Mouse (Mus musculus) heart, postnatal 36 days (tissue): ENCODE data around the gene Kif22. TPM values are rescaled to one million over a fixed set of nuclear protein-coding genes. Genes with fewer than 3 reads are reported as not detected.
"Not testable (repeated sequence)": the region's sequence is repeated elsewhere in the genome, so short reads cannot be mapped to it uniquely, and the experiment has no call there.

Experiments
- DNase-seq, 2 experiments: peaks; one replicate each; pipeline ENCODE4 v3.0.0; 2021 to 2022
- intact Hi-C: fragments of 180-260 bp; cut with DNase I; formaldehyde crosslinking; loops from one replicate; pipeline ENCODE4 v1.15.1; 2025
- total RNA-seq, 2 experiments: library from RNA; stranded (reverse); gene quantifications; 2 replicates each; pipeline ENCODE4 v1.2.3; 2021

Gene Kif22
- total RNA-seq = 1 to 10 TPM; 1.0 to 2.6 TPM

- DNase-seq = peak; percentile 93 to 95
- intact Hi-C loops = loop anchor here (5.0 kb wide), 1 partner anchor 155 kb away; the partner anchor contains the start of gene Cd2bp2
These were observed at the start of gene Kif22 for GRCm38 (mm10) chr7:127041851-127042672. TSS of gene Kif22 (minus strand) at chr7:127042471.

GRCm38 (mm10) chr7:127091114-127091896 is 49.0 kb upstream of the Kif22 start, which contains the start of gene AI467606:
TSS of gene AI467606 (plus strand) at chr7:127091359.
- peak; percentile 61 to 66 for DNase-seq
- intact Hi-C loops = no loop called here

- no peak for DNase-seq
- intact Hi-C loops = no loop called here
These were observed 48.2 kb upstream of the Kif22 start for GRCm38 (mm10) chr7:127090154-127091113.

GRCm38 (mm10) chr7:127088901-127089845 is 46.9 kb upstream of the Kif22 start:
- peak; percentile 19 to 24 for DNase-seq
- intact Hi-C loops = no loop called here

GRCm38 (mm10) chr7:127088083-127088482 is 45.8 kb upstream of the Kif22 start:
- DNase-seq = no peak
- intact Hi-C loops = no loop called here

- intact Hi-C loops, DNase-seq: not testable (repeated sequence)
These were observed 45.2 kb upstream of the Kif22 start, which contains the start of gene Zg16 for GRCm38 (mm10) chr7:127087278-127088010. TSS of gene Zg16 (minus strand) at chr7:127087328.

GRCm38 (mm10) chr7:127085751-127086150 is 43.5 kb upstream of the Kif22 start:
- intact Hi-C loops, DNase-seq: not testable (repeated sequence)

DNA sequence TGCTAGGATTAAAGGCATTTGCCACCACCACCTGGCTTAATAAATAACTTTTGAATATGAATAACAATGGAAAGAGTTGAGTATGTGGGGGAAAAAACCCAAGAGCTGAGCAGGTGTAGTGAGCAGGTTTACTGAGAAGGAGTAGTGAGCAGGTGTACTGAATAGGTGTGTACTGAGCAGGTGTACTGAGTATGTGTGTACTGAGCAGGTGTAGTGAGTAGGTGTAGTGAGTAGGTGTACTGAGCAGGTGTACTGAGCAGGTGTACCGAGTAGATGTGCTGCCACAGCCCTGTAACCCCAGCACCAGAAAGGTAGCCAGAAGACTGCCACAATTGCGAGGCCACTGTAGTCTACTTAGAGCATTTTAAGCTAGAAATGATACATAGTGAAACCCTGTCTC is 42.5 kb upstream of the Kif22 start:
- DNase-seq = no peak
- intact Hi-C loops = no loop called here

DNA sequence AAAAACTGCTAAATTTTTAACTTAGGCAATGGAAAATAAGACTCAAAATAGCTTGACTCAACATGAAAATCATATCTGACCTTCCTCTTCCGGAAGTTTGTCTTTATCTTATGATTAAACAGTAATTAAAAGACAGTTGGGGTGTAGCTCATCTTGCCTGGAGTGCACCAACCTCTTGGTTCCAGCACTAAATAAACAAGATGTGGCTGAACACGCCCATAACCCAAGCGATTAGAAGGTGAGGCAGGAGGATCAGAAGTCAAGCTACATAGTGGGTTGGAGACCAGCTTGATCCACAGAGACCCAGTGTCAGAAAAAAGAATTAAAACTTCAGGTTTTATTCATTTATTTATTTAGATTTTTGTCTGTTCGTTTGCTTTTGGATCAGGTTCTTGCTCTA is 41.4 kb upstream of the Kif22 start:
- DNase-seq = no peak
- intact Hi-C loops = no loop called here

GRCm38 (mm10) chr7:127082995-127083394 is 40.7 kb upstream of the Kif22 start:
- intact Hi-C loops = no loop called here
- no peak for DNase-seq

DNA sequence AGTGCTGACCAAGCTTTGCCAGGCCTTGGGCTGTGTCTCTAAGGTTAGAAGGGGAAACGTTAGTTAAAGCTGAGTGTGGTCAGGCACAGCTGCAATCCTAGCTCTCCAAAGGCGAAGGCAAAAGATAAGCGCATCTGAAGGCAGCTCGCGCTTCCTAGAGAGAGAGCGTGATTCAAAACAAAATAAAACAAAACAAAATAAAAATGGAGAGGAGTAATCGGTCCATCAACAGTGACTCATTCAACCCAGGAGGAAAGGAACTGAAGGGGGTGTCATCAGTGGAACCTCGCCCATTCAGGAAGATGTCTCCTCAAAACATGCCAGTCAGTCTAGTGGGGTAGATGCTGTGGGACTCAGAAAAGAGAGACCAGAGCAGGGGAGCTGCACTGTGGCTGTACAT is 40.0 kb upstream of the Kif22 start:
- DNase-seq = no peak
- intact Hi-C loops = no loop called here

DNA sequence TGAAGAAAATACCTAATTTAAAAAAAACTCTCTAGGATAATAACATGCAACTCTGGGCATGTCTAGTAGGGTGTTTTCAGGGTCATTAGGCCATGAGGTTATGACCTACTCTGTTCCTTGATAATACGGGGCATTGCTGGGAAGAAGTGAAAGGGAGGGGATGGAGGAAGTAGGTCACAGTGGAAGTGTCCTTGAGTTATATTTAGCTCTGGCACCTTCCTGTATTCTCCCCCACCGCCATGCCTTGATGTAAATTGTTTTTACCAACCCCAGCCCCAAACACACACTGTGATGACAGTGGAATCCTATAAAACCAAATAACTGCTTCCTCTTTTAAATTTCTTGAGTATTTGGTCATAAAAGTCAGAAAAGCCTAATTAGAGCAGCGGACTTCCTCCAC is 37.8 kb upstream of the Kif22 start:
- intact Hi-C loops = no loop called here
- DNase-seq = no peak

DNA sequence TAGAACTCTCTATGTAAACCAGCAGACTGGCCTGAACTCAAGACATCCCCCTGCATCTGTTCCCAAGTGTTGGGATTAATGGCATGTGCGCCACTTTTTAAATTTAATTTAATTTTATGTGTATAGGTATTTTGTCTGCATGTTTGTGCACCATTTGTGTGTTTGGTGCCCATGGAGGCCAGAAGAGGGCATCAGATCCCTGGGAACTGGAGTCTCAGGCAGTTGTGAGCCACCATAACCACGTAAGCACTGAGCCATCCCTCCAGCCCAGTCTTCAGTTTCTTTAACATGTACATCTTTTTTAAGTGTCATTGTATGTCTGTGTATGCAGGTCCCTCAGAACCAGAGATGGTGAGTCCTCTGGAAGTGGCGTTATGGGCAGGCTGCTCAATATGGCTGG is 35.4 kb upstream of the Kif22 start:
- DNase-seq = no peak
- intact Hi-C loops = no loop called here

DNA sequence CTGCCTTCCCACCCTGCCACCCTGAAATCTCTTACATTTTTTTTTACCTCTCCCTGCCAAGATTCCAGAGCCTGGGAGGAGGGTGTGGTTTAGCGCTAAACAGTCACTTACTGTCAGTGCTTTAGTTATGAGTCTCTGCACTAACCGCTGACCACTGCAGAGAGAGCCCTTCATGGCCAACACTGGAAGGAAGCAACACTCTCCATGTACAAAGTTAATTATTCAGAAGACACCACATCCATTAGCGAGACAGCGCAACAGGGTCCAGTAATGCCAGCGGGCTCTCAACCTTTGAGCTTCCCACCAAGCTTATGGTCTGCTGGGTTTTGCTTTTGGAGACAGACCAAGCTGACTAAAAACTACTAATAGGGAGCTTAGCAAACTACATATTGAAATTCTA is 33.9 kb upstream of the Kif22 start:
- intact Hi-C loops = no loop called here
- no peak for DNase-seq

DNA sequence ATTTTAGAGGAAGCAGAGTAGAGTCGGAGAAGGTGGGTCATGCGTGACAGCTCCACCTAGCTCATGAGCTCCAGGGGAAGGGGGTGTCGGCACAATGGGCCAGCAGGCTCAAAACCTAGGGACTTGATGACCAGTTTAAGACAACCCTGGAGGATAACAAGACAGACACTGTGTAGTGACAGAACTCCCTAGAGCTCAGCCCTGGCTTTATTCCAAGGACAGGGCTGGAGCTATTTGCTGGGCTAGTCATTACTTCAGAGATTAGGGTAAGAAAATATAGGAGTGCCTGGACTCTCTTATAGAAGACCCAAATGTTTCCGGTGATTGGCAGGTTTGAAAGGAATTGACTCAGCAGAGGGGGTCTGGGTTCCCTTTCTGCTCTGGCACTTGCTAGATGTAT is 30.9 kb upstream of the Kif22 start:
- intact Hi-C loops = no loop called here
- no peak for DNase-seq

- intact Hi-C loops = no loop called here
- DNase-seq = no peak
These were observed 28.7 kb upstream of the Kif22 start for GRCm38 (mm10) chr7:127070871-127071413.

GRCm38 (mm10) chr7:127066317-127066716 is 24.0 kb upstream of the Kif22 start:
- intact Hi-C loops = no loop called here
- DNase-seq = no peak

DNA sequence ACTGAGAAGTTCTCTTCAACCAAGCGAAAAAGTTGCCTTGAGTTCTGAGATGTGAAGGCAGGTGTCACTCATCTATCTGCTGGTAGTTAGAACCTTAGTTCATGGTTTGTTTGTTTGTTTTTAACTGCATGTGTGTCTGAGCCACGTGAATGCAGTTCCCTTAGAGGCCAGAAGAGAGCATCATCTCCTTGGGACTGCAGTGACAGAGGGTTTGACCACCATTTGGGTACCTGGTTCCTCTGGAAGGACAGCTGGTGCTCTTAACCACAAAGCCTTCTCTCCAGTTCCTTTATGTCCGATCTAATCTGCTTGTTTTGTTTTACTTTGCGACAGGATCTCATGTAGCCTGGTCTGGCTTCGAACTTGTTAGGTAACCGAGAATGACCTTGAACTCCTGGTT is 23.3 kb upstream of the Kif22 start:
- intact Hi-C loops = no loop called here
- no peak for DNase-seq
